Mouse (Mus musculus): ENCODE measurements at regions not wholly inside any gene's neighbourhood (a gene's known extent, or its start where the extent isn't known, plus 50 kb on each side); places are given as distances from the start of the nearest gene placed in this dataset.

- peak; percentile 70 for DNase-seq
Observed at GRCm38 (mm10) chr3:113703040-113703439, 73.1 kb upstream of the Rnpc3 start.

DNA sequence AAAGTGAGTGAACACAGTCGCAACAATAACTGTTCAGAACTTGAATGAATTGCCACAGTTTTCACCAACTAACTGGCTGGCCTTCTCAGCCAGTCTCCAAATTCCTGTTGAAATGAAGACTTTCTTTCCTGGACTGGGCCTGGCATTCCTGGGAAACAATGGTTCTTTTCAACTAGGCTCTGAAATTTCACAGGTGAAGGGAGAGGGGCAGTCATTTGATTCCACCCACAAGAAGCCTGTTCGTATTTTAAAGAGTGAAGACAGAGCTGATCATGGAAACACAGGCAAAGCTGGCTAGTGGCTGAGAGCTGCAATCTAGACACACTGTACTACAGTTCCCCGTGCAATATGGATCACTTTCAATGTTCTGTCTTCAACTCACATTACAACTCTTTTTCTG is 69.1 kb upstream of the Rnpc3 start:
- peak; percentile 46 for DNase-seq

GRCm38 (mm10) chr3:113697471-113697870 is 67.5 kb upstream of the Rnpc3 start:
- no peak for DNase-seq

DNA sequence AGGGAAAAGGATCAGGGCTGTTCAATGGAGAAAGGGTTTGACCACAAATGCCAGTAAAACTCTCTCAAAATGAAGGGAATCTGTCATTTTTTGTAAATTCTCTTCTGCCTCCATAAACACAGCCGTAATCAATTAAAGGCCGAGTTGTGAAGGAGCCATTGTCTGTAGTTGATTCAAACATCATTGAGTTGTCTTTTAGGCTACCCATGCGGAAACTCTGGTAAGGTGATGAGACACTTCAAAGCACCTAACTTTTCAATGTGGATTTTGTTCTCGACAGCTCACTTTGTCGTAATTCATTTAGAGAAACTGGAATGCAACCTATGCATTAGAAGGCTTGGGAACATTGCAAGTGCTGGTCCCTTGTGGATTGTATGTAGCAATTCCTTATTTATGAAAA is 66.6 kb upstream of the Rnpc3 start:
- no peak for DNase-seq

Measured in heart, adult 11 months (tissue).